Mouse (Mus musculus) inflammation-experienced regulatory T-cells, adult 16 weeks (primary cell): ENCODE results near the gene Smim22. TPM values are rescaled to one million over a fixed set of nuclear protein-coding genes. Genes with fewer than 3 reads are reported as not detected.

Experiments used
- polyA plus RNA-seq: library from polyadenylated mRNA; unstranded; fragments of 100-300 nt; shearing (Covaris generic); gene quantifications from one replicate; pipeline ENCODE4 v1.2.1, GENCODE M21; 2017

Smim22 gene
- polyA plus RNA-seq = not detected

DNA sequence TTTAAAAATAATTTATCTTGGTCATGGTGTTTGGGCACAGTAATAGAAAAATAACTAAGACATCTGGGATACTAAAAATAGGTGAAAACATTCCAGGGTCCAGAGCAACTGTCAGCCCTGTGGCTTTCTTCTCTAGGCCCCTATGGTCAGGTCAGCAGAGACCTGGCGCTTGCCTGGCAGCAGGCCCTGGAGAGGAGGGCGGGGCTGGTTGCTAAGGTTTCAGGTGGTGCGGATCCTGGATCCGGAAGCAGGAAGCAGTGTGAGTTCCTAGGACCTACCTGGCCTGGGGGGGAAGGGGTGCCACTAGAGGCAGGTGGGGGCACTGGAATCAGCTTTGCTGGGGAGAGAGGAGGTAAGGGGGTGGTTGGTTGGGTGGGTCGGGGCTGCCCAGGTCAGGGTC, at the start of gene Smim22:
Gene Smim22, plus strand, starts transcription at position 222 of the 400 bp plus-strand sequence.

DNA sequence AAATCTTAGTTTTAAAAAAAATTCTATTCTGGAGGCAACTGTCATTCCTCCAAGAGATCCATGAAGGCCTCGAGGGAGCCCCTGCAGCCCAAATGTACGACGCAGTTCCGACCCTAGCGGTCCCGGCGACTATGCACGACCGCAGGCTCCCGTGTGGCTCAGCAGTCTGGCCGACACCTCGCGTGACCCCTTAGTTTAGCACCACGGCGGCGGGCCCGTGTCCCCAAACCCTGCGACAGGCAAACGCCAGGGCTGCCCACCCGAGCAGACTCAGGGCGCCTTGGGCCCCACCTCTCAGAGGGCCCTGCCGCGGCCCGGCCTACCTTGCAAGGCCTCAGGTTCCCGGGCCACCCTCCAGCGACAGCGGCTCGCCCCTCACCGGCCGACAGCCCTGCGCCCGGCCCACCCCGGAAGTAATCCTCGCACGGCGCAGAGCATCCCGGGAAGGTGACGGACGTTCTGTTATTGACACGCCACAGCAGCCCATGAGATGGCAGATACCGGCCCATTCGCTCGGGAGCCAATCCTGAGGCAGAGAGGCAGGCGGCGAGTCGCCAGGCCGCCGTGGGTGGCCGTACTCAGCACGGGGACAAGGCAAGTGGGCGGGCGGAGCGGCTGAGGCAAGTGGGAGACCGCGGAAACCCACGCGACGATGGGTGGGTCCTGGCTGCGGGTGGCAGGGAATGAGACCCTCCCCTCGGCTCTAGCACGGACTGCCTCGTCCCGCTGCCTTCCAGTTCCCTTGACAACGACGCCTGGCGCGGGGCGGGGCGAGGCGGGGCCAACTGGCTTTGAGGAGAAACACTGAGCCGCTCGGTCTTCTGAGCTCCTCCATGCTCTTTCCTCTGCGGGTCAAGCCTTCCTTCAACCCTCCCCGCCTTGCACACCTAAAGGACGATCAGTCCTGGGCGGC, 43.0 kb upstream of the Smim22 start, which contains the start of gene Anks3:
Gene Anks3, minus strand, starts transcription at position 409 of the 913 bp plus-strand sequence.

DNA sequence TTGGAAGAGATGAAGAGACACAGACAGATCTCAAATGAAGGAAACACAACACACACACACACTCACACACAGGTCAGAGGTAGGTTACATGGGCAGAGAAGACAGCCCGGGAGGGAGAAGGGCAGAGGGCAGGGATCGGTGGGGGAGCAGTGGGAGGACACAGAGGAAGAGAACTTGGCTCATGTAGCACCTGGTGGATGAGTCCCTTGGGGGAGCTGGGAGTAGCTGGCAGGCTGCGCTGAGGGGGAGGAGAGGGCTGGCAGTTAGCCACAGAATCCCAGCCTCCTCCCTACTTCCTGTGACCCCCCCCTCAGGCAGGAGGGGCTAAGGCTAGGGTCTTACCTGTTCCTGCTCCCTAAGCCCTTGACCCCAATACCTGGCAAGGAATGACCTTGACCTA, 9.5 kb upstream of the Smim22 start, which contains the start of gene Sept12:
Gene Sept12, minus strand, starts transcription at position 300 of the 400 bp plus-strand sequence.

DNA sequence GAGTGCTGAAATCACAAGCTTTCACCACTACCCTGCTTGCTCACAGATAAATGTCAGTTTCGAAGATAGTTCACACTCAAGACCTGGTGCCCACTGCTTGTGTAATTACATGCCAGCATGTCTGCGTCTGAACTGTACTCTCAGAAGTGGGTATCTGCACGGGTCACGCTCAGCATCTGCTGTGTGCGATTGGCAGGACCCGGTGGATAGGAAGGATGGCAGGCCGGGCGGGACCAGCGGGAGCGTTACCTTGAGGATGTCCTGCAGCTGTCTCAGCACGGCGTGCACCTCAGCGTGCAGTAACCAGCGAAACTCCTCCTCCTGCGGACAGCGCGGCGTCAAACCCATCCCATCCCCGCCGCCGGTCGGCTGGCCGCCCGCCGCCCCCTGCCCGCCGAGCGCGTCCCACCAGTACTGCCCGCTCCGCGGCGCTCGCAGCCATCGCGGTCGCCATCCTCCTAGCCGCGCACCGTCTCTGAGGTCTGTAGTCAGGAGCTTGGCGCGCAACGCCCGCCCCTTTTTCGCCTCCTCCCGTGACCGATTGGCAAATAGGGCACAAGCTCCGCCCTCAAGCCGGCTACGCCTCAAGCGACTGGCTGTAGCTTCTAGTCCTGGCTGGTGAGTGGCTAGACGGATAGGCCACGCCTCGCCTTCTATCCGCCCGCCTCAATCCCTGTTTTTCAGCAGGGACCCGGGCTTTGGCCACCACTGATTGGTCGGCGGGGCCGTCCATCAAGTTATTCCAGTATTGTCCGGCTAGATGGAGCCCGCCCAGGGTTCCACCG, 6.2 kb downstream of the Smim22 start, which contains the start of gene Rogdi:
Gene Rogdi, minus strand, starts transcription at position 500 of the 785 bp plus-strand sequence.

DNA sequence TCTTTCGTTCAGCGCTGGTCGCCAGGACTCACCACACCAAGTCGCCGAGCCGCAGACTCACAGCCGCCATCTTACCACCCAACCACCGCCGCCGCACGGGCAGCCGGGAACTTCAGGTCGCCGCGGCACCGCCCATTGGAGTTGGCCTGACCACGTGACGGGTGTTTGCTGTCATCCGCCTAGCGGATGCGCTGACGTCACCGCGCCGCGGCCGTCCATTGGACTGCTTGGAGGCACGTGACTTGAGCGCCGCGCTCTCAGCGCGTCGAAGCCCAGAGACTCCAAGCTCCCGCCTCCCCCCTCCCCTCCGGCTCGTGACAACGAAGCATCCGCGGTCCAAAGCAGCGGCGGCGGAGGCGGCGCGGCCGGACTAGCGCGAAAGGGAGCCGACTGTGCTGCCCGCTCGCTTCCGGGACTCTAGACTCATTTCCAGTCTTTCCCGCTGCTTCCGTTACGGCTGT, 42.7 kb downstream of the Smim22 start, which contains the start of the genes Glyr1 and Ubn1:
Gene Glyr1, minus strand, starts transcription at position 90 of the 461 bp plus-strand sequence.
Gene Ubn1, plus strand, starts transcription at position 284 of the 461 bp plus-strand sequence.

Other genes with a start within 250 kb of the Smim22 start
- 45.5 TPM for gene Cdip1, start 217.0 kb upstream of the Smim22 start, polyA plus RNA-seq
- 0.35 TPM for gene 4930562C15Rik, start 171.9 kb upstream of the Smim22 start, polyA plus RNA-seq
- gene Ubald1, start 127.0 kb upstream of the Smim22 start, polyA plus RNA-seq = 53.9 TPM
- gene Mgrn1, start 121.0 kb upstream of the Smim22 start, polyA plus RNA-seq = 80.7 TPM
- 163 TPM for gene Nudt16l1, start 68.5 kb upstream of the Smim22 start, polyA plus RNA-seq
- 96.9 TPM for gene Anks3, start 43.1 kb upstream of the Smim22 start, polyA plus RNA-seq
- gene Sept12, start 9.4 kb upstream of the Smim22 start, polyA plus RNA-seq = not detected
- 24.5 TPM for gene Rogdi, start 6.3 kb downstream of the Smim22 start, polyA plus RNA-seq
- gene Glyr1, start 42.6 kb downstream of the Smim22 start, polyA plus RNA-seq = 188 TPM
- 16.7 TPM for gene Ubn1, start 42.8 kb downstream of the Smim22 start, polyA plus RNA-seq
- gene Ppl, start 125.1 kb downstream of the Smim22 start, polyA plus RNA-seq = not detected
- gene Sec14l5, start 139.8 kb downstream of the Smim22 start, polyA plus RNA-seq = not detected
- gene Nagpa, start 196.7 kb downstream of the Smim22 start, polyA plus RNA-seq = 18.8 TPM
- gene AU021092, start 215.0 kb downstream of the Smim22 start, polyA plus RNA-seq = not detected
- 45.3 TPM for gene Alg1, start 226.3 kb downstream of the Smim22 start, polyA plus RNA-seq
- 51.8 TPM for gene Eef2kmt, start 248.7 kb downstream of the Smim22 start, polyA plus RNA-seq